Mouse (Mus musculus) urinary bladder, postnatal 36 days (tissue): ENCODE results near the gene Ly75.

Experiments used
- DNase-seq, 2 experiments: peaks; one replicate each; pipeline ENCODE4 v3.0.0; 2022; ENCODE audit warnings: low spot score in 2 of 2, mixed read lengths in 1 of 2

The Ly75 gene

DNA sequence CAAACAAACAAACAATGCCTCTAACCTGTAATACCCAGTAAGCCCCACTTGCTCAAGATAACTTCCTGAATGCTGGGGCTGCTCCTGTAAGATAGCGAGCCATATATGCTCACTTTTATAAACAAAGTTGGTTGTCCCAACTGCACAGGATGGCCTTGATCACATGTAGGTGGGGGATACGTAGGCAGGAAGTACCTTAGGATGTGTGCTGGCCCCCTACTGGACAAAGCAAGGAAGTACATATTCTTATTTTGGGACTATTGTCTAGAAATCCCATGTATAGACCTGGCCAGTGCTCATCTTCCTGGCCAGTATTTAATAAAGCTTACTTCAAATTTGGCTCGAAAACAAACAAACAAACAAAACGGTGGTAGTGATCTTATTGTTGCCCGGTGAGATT, 59.7 kb downstream of the Ly75 start:
- DNase-seq = no peak

DNA sequence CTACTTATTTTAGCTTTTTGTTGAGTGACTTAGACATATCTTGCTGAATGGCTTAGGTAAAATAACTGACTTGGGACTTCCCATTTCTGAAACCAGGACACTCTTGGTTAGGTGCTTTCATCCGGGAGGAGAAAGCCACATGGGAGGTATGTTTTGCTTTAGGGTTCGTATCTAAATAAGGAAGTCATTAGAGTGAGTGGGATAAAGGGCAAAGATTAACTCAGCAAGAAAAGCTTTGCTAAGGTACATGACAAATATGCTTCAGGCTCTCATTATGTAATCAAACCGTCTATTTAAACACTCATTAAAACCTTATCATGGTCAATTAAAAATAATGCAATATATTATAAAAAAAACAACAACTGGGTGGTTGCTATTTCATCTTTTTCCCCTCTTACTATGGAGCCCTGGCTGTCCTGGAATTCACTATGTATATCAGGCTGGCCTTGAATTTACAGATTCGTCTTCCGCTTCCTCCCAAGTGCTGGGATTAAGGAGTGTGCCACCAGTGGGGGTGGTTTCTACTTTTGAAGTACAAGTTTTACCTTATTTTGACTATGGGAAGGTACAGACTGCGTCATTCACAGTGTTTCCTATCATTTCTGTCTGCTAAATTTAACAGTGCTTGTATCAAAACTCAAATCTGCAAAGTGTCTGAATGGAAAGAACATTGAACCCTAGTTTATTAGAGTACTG, 60.9 kb downstream of the Ly75 start:
- no peak for DNase-seq

DNA sequence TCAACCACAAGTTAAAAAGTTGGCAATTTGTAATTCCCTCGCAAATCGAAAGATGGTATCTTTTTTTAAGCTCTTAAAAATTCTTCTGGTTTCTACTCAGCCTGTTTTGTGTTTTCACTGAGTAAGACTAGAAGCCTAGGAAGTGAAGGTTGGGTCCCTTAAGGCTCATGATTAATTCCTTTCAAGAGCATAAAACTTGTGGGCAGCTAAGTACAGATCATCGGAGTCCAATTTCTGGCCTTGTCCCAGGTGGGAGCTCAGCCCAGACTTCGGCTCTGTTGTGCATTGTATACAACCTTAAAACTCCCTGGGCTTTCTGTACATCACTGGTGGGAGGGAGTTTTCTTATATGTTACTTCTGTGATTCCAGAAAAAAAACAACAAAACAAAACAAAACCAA, 79.3 kb downstream of the Ly75 start:
- no peak for DNase-seq

DNA sequence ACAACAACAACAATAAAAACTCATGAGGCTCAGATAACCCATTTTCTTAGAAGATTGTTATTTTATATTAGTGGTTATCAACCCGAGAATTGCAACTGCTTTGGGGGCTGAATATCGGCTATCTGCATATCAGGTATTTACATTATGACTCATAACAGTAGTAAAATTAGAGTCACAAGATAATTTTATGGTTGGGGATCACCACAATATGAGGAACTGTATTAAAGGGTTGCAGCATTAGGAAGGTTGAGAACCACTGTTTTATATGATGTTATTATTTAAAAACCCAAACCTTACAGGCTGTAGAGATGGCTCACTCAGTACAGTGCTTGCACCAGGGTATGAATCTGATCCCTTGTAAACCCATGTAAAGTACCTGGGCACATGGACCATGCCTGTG, 83.8 kb downstream of the Ly75 start:
- DNase-seq = no peak

DNA sequence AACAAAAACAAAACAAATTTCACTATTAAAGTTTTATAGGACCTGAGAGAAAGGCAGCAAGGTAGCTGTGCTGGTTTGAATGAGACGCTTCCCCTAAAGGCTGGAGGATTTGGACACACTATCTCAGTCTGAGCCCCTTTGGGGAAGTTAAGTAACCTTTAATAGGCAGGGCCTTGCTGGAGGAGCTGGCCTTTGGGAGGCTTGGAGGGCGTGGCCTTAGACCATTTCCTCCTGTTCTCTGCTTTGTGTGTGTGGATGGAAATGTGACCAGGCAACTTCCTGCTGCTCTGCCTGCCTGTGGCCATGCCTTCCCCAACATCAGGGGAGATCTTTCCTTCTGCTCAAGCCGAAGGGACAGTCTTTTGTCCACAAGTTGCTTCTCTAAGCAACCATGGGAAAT, 84.8 kb downstream of the Ly75 start:
- DNase-seq = no peak

DNA sequence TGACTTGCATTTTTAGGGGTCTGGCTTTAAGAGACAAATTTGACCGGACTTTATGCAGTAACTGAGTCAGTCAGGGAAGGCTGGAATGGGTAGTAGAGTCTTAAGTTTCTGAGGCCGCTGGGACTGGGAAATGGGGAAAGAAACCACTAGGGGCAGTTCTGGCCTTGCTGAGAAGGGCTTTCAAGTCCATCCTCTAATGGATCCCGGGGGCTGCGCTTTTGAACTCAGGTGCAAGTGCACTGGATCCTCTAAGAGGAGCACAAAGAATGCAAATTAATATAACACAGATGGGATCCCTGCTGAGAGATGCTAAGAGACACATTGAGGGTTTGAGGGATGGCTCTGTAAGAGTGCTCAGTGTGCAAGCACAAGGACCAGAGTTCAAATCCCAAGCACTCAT, 91.7 kb downstream of the Ly75 start:
- DNase-seq = no peak

DNA sequence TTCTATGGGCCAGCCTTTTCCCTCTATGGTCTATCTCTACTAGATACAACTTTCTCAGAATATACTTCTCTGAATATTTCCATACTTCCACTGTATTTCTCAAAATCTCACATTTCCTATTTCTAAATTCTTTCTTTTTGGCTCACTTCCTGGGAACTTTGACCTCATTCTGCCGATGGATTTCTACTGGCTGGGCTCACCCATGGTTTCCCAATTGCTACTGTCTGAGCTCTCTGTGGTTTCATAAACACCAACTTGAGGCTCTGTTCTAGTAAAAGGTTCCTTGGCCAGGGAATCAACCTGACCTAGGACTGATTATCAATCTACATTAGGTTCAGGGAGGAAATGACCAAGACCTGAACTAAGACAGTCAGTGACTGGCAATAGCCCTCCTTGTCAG, 93.7 kb downstream of the Ly75 start:
- DNase-seq = no peak

DNA sequence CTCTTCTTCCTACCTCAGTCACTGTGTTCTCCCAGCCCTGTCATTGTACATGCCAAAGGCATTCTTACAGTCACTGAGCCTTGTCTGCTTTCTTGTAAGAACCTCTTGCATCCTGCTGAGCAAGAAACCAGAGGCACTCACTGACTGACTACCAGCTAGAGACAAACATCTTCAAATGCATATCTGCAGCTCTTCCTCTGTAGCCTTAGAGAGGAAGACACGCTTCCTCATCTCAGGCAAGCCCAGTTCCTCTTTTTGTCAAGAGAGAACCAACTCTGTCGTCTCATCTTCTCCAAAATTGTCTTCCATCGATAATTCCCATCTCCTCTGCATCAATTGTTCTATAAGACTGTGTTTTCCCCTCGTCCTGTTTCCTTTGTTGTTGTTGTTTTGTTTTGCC, 94.5 kb downstream of the Ly75 start:
- DNase-seq = no peak

DNA sequence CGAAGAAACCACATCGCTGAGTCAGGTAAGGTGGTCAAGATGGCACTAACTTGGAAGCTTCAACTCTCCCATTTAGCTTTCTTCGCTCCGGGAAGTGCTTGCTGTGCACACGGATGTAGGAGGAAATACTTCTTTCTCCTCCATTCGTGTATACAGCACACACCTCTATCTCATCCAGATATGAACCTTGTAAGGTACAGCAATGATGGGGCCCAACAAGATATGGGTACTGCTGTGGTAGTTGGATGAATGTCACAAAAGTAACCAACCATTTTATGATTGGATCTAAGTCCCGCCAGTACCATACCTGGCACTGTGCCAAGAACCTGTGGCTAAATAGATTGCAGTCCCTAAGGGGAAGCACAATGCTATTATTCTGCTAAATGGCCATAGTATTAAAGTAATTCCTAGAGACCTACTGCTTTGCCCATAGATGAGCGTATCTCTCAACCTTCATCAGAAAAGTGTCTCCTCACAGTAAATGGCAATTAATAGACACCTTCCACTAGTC, 97.9 kb downstream of the Ly75 start:
- DNase-seq = no peak

DNA sequence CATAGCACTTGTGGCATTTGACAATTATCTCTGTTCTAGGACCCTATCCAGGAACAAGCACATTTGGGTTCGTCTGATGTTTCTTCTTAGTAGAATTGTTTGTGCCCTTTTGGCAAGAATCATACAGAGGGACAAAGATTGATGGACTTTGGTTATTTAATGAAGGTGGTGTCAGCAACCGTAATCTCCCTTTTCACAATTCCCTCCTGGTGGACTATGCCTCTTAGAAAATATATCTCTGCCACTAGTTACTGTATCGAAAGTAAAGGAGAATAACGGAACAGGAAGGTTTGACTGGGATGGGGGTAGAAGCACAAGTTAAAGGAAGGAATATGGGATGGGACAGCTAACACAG, 98.7 kb downstream of the Ly75 start, which contains the start of gene Cd302:
Gene Cd302 (minus strand): TSS at position 22 of the 355 bp plus-strand sequence.
- DNase-seq = no peak

DNA sequence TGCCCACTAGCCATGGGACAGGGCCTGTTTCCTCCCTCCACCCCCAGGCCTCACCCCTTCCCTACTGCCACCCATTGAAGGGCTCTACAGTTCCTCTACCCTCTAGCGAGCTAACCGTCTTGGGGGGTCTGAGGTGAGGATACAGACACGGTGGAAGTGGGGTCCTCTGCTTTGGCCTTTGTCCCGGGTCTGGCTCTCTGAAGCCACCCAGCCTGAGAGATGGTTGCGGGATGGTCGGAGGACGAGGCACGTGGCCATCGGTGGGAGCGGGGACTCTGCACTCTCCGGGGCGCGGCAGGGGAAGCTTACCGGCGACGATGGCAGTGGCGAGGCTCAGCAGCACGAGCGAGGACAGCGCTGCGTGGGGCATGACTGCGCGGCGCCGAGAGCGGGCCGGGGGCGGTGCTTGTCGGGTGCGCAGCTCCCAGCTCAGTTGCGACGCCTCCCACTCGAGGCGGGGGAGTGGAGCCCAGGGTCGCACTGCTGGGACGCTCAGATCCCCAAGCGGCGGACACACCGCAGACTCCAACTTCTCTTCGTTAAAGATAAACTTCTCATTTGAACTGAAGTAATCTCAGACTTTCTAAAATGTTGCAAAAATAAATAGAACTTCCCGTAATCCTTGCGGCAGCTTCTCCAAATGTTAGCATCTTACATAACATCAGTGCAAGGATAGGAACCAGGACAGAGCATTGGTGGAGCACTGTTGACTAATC, 99.2 kb downstream of the Ly75 start:
- DNase-seq = peak; percentile 62 to 67

DNA sequence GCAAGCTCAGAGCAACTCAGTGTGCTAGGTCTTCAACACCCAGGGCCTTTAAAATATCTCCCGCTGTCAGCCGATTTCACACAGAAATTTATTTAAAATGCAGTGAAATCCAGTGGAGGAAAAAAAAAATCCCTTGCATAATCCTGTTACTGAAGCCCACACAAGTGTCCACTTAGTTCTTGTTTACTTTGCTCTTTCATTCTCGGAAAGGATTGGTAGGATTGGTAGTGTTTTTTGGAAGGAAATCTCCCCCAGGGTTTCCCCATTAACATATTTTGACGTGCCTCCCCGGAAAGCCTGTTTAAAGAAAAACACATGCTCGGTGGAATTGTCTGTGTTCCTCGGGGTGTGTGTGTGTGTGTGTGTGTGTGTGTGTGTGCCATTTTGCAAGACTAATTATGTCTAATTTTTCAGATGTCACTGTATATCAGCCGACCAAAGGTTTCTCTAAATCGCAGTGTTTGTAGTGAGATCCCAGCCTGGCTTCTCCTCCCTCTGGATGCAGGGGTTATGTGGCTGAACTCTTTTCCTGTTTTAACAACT, 99.8 kb downstream of the Ly75 start:
- DNase-seq = no peak

DNA sequence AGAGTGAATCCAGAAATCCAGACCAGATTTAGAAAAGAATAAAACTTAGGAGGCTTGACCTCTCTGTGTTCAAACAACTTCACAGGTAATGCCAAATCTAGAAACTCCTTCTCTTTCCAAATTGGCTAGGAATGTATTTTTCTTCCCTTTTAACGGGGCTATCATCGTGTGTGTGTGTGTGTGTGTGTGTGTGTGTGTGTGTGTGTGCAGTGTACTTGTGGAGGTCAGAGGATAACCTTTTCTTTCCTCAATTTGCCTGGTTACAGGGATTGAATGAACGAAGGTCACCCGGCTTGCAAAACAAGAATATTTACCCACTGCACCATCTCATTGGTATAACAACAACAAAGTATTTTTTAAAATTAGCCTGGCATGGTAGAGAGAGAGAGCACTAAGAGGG, 100.5 kb downstream of the Ly75 start:
- DNase-seq = no peak

DNA sequence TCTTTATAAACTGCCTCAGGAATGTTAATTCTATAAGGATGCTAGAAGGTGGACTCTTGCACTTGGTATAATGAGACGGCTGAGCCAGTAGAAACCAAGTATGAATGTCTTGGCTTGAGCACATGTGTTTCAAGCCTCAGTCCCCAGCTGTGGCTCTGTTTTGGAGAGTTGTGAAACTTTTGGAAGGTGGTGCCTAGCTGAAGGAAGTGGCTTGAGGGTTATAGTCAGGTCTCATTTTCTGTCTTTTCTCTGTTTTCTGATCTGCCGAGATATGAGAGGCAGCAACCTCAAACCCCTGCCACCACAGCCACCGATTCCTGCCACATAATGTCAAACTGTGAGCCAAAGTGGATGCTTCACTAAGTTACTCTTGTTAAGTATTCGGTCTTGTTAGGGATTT, 104.5 kb downstream of the Ly75 start:
- no peak for DNase-seq

DNA sequence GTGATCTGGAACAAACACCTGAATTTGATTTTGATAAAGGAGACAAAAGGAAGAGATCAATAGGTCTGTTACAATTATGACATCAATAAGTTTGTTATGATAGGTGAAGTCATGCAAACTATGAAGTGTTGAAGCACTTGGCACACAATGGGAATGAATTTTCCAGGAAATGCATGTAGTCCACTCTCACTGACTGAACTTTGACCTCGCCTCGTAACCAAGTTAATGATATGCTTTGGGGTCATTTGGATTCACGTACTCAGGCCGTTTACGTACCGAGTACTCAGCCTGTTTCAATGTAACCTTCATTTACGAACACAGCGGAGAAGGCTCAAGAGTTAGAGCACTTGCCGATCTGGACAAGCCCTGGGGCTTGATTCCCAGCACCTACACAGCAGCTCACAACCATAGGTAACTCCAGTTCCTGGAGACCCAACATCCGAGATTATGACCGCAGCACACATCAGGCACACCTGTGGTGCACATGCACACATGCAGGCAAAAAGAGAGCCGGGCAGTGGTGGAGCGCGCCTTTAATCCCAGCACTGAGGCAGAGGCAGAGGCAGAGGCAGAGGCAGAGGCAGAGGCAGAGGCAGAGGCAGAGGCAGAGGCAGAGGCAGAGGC, 113.1 kb downstream of the Ly75 start:
- no peak for DNase-seq

DNA sequence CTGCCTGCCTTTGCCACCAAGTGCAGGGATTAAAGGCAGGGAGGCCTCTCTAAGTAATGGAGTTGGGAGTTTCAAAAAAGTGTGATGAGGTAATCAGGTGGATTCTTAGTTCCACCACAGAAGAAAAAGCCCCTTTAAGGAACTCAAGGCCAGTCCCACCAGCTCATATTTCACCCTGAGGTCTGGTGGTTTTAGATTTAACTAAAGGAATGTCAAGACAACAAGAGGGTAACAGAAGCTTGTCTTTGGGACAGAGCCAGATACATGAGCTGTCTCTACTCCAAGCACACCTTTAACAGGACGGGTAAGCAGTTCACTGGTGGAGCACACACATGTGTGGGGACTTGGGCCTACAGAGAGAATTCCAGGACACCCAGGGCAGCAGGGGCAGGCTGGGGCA, 115.5 kb downstream of the Ly75 start:
- DNase-seq = no peak

DNA sequence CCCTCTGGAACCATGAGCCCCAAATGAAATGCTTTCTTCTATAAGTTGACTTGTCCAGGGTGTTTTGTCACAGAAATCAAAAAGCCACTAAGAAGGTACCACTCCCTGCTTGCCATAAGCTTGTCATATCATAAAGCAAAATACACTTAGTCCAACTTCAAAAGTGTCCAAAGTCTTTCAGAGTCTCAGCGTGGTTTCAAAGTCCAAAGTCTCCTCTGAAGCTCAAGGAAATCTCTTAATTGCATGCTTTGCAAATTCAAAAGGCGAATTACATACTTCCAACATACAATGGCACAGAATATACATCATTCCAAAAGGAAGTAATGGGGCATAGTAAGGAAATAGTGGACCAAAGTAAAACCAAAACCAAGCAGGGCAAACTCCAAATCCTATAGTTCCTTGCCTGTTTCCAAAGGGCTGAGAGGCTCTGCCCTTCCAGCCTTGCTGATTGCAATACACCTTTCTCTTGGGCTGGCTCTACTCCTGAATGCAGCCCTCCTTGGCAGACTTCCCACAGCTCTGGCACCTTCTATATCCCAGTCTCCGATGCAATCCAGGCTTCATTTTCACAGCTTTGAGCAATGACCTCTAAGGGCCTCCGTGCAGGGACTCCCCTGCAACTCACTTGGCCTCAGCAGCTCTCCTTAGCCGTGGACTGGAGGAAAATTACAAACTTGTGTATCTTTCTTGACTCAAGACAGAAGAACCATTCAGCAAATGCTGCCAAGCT, 122.3 kb downstream of the Ly75 start:
- peak in 1 of 2 experiments; percentile 28 for DNase-seq

DNA sequence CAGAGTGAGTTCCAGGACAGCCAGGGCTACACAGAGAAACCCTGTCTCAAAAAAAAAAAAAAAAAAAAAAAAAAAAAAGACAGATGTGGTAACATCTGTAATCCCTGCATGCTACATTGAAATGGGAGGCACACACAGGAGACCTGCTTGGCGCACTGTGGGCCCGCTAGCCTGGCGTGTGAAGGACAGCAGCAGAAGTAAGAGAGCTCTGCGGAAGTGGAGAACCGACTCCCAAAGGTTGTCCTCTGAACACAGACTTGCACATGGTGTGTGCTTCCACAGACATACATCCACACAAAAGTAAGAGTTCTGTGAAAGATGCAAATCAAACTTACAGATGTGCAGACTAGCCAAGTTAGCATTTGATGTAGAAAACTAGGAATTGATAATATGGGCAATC, 123.9 kb downstream of the Ly75 start:
- DNase-seq = no peak

DNA sequence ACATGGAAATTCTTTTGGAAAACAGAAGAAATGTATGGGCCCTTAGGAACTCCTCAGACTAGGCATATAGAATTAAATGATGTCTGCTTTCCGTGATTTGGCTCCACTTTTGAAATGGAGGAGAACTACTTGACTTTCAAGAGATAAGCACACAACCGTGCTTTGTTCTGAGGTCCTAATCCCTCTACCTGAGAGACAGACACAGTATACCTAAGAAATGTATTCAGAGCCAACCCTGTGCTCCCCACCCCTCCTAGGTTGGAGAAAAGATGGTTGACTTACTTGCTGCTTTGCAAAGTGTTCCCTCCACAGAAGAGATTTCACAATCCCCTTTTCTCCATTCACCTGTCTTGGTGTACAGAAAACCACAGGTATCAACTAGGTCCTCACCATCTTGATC, 126.4 kb downstream of the Ly75 start:
- DNase-seq = no peak

DNA sequence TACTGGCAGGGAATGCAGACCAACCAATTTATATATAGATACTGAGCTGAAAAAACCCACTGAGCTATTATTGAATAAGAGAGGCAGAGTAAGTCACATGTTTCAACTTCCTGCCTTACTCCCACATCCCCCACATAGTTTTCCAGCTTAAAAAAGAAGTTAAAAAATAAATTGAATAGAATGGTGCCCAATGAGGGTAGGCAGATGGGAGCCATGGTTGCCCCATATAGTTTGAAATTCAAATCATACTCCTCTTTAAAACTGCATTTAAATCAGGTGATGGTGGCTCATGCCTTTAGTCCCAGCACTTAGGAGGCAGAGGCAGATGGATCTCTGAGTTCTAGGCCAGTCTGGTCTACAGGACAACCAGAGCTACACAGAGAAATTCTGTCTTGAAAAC, 129.6 kb downstream of the Ly75 start:
- no peak for DNase-seq

DNA sequence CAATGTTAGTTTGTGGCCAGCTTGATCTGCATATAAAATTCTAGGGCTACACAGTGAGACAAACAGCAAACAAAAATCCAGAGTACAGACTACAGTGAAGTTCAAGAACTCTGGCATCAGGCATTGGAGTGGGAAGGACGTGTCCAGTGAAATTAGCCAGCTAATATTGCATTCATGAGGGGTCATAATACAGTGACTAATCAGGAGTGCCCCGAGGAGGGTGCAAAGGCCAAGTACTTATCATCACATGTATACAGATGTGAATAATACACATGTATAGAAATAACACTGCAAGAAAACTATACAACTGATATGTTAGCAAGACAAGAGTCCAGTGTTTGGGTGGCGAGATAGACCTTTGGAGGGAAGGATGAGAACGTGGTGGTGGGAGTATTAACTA, 130.3 kb downstream of the Ly75 start:
- no peak for DNase-seq
